Mouse (Mus musculus): ENCODE measurements around the gene Eogt.

The Eogt gene

DNA sequence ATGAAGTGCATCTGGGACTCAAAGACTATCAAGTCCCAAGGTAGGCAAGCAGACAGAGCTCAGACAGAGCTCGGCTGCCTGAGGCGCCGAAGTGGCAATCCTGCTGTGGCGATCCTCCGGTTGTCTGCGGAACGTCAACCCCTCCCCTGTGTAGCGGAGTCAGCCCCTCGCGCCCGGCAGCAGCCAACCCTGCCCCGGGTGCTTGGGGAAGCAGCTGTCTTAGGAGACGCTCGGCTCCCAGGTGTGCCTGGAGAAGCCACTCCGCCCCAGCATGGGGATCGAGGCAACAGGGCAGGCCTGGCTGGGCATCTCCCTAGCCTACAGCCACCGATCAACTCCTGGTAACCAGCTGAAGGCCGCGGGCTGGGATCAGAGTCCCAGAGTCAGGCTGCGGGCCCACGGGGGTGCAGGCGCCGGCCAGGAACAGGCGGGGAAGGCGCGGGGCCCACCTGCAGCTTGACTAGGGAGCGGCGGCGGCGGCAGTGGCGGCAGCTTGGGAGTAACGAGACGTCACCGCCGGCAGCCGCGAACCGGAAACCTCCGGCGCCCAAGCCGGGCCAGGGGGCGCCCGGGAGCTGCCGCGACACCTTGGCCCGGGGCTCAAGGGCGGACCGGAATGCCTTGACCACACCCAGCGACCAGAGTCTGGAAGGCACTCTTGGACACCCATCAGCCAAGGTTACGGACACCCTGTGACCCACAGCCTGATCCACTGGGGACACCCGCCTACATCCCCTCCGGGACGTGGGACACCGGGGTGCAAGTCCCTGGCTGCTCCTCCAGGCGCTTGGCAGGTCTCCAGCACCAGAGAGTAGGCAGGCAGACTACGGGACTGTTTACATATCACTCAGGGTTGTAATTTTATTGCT, at the start of gene Eogt:
Gene Eogt, minus strand, starts transcription at position 800 of the 869 bp plus-strand sequence.
- DNase-seq (ENCODE audit: low read depth) = peak; percentile 54

DNA sequence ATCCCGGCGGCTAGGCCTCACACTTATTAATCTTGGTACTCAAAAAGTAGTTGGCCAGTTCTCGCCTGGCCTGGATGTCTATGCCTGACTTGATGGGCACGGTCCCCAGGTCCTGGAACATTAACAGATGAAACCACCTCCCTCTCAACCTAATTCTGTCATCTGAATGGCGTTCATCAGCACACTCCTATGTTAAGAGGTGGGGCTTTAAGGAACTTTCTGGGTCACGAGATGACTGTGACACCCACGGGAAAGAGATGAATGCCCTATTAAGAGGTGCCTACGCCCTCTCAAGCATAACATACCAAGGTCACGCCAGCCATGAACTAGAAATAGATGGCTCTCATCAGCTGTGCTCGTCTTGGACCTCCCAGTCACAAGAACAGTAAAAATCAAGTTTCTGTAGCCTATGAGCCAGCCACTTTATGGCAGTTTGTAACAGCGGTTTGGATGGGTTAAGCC, 30.4 kb upstream of the Eogt start:
- peak; percentile 48 for DNase-seq (ENCODE audit: low read depth)

DNA sequence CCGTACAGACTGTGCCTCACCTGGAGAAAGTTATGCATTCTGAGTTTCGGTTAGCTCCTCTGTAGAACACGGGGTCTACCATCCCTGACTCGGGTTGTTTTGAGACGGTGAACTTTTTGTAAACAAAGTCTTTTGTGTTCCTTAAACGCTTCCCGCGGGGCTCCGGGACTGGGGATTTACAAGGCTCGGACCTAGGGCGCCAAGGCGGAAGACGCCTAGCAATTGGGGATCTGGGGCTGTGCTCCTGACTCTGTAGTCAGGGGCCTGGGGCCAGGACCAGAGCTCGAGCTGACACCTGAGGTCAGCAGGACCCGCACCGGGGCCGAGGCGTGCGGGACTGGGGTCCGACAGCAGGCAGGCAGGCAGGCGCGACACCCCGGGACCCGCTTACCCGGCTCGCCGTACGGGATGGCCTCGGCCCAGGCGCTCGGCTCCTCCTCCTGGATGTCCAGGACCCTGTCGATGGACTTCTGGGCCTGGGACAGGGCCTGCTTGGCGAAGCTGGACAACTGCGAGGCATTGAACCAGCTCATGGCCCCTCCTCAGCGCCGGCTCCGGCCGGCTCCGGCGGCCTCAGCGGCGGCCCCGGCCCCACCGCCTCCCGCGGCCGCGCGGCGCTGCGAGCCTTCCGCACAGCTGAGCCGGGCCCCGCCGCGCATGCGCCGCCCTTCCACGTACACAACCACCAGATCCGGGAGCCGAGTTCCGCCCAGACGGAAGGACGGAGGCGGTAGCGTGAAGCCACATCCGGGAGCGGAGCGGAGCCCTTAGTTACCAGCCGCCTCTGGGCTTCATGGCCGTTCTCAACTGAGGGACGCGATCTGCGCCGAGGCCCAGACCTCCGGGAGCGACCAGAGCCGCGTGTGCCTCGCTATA, 29.7 kb upstream of the Eogt start, which contains the start of gene Tmf1:
Gene Tmf1, minus strand, starts transcription at position 632 of the 876 bp plus-strand sequence.
- DNase-seq (ENCODE audit: low read depth) = peak; percentile 81

- DNase-seq (ENCODE audit: low read depth) = no peak
These were observed 26.7 kb upstream of the Eogt start for GRCm38 (mm10) chr6:97175716-97176115.

DNA sequence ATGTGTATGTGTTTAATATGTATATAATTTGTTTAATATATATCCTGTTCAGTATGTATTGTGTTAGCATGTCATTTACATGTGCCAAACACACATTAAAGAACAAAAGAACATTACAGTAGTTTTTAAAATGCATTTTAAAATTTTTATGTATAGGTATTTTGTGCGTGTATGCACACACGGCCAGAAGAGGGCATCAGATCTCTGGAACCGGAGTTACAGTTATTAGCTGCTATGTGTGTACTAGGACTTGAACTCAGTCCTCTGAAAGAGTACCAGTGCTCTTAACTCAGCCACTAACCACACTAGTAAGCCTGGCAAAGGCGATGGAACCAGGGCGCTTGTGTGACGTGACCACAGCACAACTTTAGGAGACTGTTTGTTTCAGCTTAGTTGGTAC, 1.2 kb upstream of the Eogt start:
- no peak for DNase-seq (ENCODE audit: low read depth)

DNA sequence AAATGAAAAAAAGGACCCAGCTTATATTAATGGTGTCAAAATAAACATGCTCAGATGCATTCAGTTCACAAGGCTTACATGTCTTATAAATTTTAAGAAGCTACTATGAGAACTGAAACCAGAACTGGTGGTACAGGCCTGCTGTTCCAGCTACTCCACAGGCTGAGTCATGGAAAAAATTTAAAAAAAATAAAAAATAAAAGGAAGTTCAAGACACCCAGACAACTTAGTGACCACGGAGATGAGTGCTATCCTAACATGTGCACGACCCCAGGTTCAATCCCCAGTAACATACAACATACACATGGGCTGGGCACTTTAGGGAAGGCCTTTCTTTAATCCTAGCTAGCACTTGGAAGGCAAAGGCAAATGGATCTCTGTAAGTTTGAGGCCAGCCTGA, 739 bp upstream of the Eogt start:
- DNase-seq (ENCODE audit: low read depth) = no peak

GRCm38 (mm10) chr6:97147755-97148382, 1.1 kb downstream of the Eogt start:
- DNase-seq (ENCODE audit: low read depth) = peak; percentile 17

DNA sequence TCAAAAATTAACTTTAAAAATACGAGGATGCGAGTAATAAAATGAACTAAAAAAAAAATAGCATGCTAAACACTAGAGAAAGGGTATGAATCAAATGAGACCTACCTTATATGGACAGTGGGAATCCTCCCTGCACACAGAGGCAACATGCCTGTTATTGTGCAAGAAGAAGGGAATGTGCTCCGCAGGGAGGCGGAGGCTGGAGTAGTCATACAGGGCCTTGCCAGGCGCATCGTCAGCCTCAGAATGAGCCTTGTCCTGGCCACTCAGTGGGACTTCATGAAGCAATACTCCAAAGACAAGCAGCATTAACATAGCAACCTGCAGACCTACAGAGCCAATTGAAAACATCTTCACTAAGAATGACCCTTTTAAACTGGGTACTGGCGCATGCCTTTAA, 3.8 kb downstream of the Eogt start:
- DNase-seq (ENCODE audit: low read depth) = peak; percentile 65

- no peak for DNase-seq (ENCODE audit: low read depth)
These were observed 4.6 kb downstream of the Eogt start for GRCm38 (mm10) chr6:97144359-97144758.

DNA sequence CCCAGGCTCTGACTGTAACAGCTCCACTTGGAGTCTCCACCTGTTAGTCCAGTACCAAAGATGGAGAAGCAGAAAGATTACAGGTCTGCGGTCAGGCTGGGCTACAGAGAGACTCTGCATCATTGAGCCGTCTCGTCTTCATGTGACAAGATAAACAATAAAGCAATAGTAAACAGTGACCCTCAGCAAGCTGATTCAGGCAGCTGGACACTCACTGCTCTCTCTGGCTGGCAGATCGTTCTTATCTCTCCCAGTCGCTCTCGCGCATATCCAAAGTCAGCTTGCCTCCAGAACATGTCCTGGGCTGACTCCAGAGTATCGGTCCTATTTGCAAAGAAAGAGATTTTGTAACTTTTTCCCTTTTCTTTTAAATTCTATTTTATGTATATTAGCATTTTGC, 6.4 kb downstream of the Eogt start:
- no peak for DNase-seq (ENCODE audit: low read depth)

DNA sequence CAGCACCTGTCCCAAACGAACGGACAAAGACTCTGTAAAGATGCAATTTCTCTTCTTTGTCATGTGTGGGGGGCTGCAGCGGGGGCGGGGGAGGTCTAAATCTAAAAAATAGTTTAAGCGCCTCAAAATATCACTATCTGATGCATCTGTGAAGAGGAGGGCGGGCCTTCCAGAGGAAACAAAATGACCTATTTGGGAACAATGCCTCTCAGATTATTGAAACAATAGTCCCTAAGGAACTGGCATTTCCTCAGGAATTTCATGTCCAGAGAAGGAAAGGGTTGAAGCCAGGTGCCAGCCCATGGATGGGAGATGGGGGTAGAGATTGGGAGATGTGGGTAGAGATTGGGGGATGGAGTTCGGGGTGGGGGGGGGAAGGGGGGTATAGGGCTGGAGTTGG, 7.2 kb downstream of the Eogt start:
- no peak for DNase-seq (ENCODE audit: low read depth)

GRCm38 (mm10) chr6:97132707-97133303, 16.2 kb downstream of the Eogt start:
- no peak for DNase-seq (ENCODE audit: low read depth)

- no peak for DNase-seq (ENCODE audit: low read depth)
These were observed 17.2 kb downstream of the Eogt start for GRCm38 (mm10) chr6:97131808-97132207.

- DNase-seq (ENCODE audit: low read depth) = no peak
These were observed 18.0 kb downstream of the Eogt start for GRCm38 (mm10) chr6:97130979-97131378.

GRCm38 (mm10) chr6:97124336-97125010, 24.5 kb downstream of the Eogt start:
- DNase-seq (ENCODE audit: low read depth) = no peak

- DNase-seq (ENCODE audit: low read depth) = no peak
These were observed 28.1 kb downstream of the Eogt start for GRCm38 (mm10) chr6:97120922-97121321.

- no peak for DNase-seq (ENCODE audit: low read depth)
These were observed 30.7 kb downstream of the Eogt start for GRCm38 (mm10) chr6:97118327-97118726.

- DNase-seq (ENCODE audit: low read depth) = no peak
These were observed 32.1 kb downstream of the Eogt start for GRCm38 (mm10) chr6:97116896-97117295.

- DNase-seq (ENCODE audit: low read depth) = no peak
These were observed 34.2 kb downstream of the Eogt start for GRCm38 (mm10) chr6:97114821-97115220.

- no peak for DNase-seq (ENCODE audit: low read depth)
These were observed 36.8 kb downstream of the Eogt start for GRCm38 (mm10) chr6:97112177-97112576.

GRCm38 (mm10) chr6:97106777-97107176, 42.2 kb downstream of the Eogt start:
- DNase-seq (ENCODE audit: low read depth) = peak; percentile 21
